20 mouse cellular contexts compared by ENCODE assay signal in the genomic region with DNA sequence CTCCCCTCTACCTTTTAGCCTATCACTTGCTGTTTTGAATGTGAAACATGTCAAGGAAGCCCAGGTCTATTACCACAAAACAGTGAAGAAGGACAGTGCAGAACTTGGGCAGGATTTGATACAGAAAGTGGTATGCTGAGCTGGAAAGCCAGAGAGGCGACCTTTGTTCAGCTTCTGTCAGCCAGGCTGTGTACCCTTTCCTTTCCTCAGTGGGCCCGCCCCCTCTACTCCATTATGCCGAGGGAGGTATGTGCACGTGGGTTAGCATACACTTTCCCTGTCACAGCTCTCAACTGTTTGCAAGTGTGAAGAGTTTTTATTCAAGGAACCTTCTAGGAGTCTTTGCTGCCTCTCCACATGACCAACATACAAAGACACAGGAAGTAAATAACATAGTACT. TPM values are rescaled to one million over a fixed set of nuclear protein-coding genes. Genes with fewer than 3 reads are reported as not detected.
DNase-seq lines count a peak whose midpoint lies in the region; ATAC-seq lines count a peak whose summit lies in the region.
"Had no signal": no experiment of that assay in that cellular context is flagged by ENCODE, and none has a peak within 500 bp of the region (broad histone marks: within the 10 kb centered on the region; RNA-seq: fewer than 3 reads in every experiment).

No protein-coding gene starts in this region.

- no peak overlapping the region for H3K9ac ChIP-seq in kidney, embryonic 16.5 days (replicated peaks; ENCODE audit: low read length)
- no peak overlapping the region for H3K9ac ChIP-seq in liver, embryonic 12.5 days
- H3K9ac ChIP-seq: midbrain, embryonic 12.5 days had no signal

- H3K4me3 ChIP-seq in kidney, embryonic 16.5 days (ENCODE audit: low read length) = no peak overlapping the region
- no peak overlapping the region for H3K4me3 ChIP-seq in liver, embryonic 12.5 days
- H3K4me3 ChIP-seq: hindbrain, embryonic 10.5 days; midbrain, embryonic 12.5 days; myocyte had no signal

- WGBS in kidney, embryonic 16.5 days = 56% methylated on average over 4 of the region's 4 CpGs
- WGBS in liver, embryonic 12.5 days (ENCODE audit: insufficient replicate concordance) = 34% methylated on average over 4 of the region's 4 CpGs

- H3K4me2 ChIP-seq in kidney, embryonic 16.5 days (replicated peaks; ENCODE audit: low read depth, low read length) = no peak overlapping the region
- no peak overlapping the region for H3K4me2 ChIP-seq in liver, embryonic 12.5 days
- H3K4me2 ChIP-seq: heart, embryonic 11.5 days; midbrain, embryonic 12.5 days had no signal

- H3K9me3 ChIP-seq in kidney, embryonic 16.5 days (ENCODE audit: low read length) = no peaks in the 10 kb centered on the region
- H3K9me3 ChIP-seq in liver, embryonic 12.5 days (replicated peaks) = no peaks in the 10 kb centered on the region
- H3K9me3 ChIP-seq: hindbrain, embryonic 10.5 days; midbrain, embryonic 12.5 days had no signal

- peaks cover 33% of the 10 kb centered on the region for H3K4me1 ChIP-seq in kidney, embryonic 16.5 days (ENCODE audit: insufficient read depth, low read length)
- H3K4me1 ChIP-seq in liver, embryonic 12.5 days = peaks cover 23% of the 10 kb centered on the region

- peak; percentile 54 for DNase-seq in thymus, postnatal 4 days
- DNase-seq in thymus, postnatal 36 days = no peak
- peak; percentile 77 for DNase-seq in yolk sac, embryonic 10.5 days (ENCODE audit: low spot score)
- no peak for DNase-seq in spleen, adult 12 weeks (ENCODE audit: low spot score)
- DNase-seq in left cerebral cortex, postnatal 4 days = no peak
- no peak for DNase-seq in gastrocnemius, postnatal 25 days
- DNase-seq: adrenal gland, postnatal 36 days; cerebellum, adult 9-10 months; gastrocnemius, postnatal 14 days; lung, adult 2 months had no signal

- no peaks in the 10 kb centered on the region for H3K27me3 ChIP-seq in kidney, embryonic 16.5 days (ENCODE audit: insufficient read depth, low read length)
- H3K27me3 ChIP-seq in liver, embryonic 12.5 days (replicated peaks) = no peaks in the 10 kb centered on the region
- H3K27me3 ChIP-seq: midbrain, embryonic 12.5 days had no signal

- no peaks in the 10 kb centered on the region; the same call in 1 of the 2 replicates for H3K36me3 ChIP-seq in kidney, embryonic 16.5 days (ENCODE audit: insufficient read depth, low read length)
- no peaks in the 10 kb centered on the region for H3K36me3 ChIP-seq in liver, embryonic 12.5 days

- 0 out of 2 replicates have a peak overlapping the region, but pooled peaks have one; percentile 21 for H3K27ac ChIP-seq in kidney, embryonic 16.5 days (ENCODE audit: low read length)
- peak overlapping the region; percentile 60 for H3K27ac ChIP-seq in liver, embryonic 12.5 days
- H3K27ac ChIP-seq: hindbrain, embryonic 10.5 days; macrophage; midbrain, embryonic 12.5 days had no signal

- intact Hi-C loops in left cerebral cortex, postnatal 4 days (cut with DNase I) = no loop called here

- no peak for ATAC-seq in kidney, embryonic 16.5 days (ENCODE audit: low FRiP score, low TSS enrichment)
- ATAC-seq in liver, embryonic 12.5 days = no peak
- ATAC-seq: CD4-positive, CD25-positive, alpha-beta regulatory T cell, adult 4 months; forebrain, embryonic 14.5 days had no signal

RNA-seq across cellular contexts. Expression of a gene that starts 6.0 kb away (rescaled TPM):
- 38.4 and 40.1 TPM in 2 replicates for polyA plus RNA-seq in kidney, embryonic 16.5 days (2015; fragmentation: Nextera tagmentation; extraction: Ambion mirVana)
- 4.8 and 5.3 TPM in 2 replicates for polyA plus RNA-seq in liver, embryonic 12.5 days (2016; fragmentation: Nextera tagmentation; extraction: Ambion mirVana)
- 10 to 100 TPM; 28.9 to 35.8 TPM for total RNA-seq in left cerebral cortex, postnatal 4 days (2021)
- 1 to 10 TPM; 5.3 to 7.6 TPM for total RNA-seq in gastrocnemius, postnatal 25 days (2021)

RNA-seq across cellular contexts. Expression of a gene that starts 6.1 kb away (rescaled TPM):
- polyA plus RNA-seq in kidney, embryonic 16.5 days (2015; fragmentation: Nextera tagmentation; extraction: Ambion mirVana) = 18.6 and 22.0 TPM in 2 replicates
- 14.5 and 16.2 TPM in 2 replicates for polyA plus RNA-seq in liver, embryonic 12.5 days (2016; fragmentation: Nextera tagmentation; extraction: Ambion mirVana)
- total RNA-seq in left cerebral cortex, postnatal 4 days (2021) = 1 to 10 TPM; 6.4 to 7.1 TPM
- under 1 TPM; 0.82 to 0.94 TPM for total RNA-seq in gastrocnemius, postnatal 25 days (2021)

RNA-seq across cellular contexts. Expression of a gene that starts 21.0 kb away (rescaled TPM):
- 2.3 and 2.8 TPM in 2 replicates for polyA plus RNA-seq in kidney, embryonic 16.5 days (2015; fragmentation: Nextera tagmentation; extraction: Ambion mirVana)
- 0.25 and 0.26 TPM in 2 replicates for polyA plus RNA-seq in liver, embryonic 12.5 days (2016; fragmentation: Nextera tagmentation; extraction: Ambion mirVana)
- 1 to 10 TPM; 3.0 to 3.6 TPM for total RNA-seq in left cerebral cortex, postnatal 4 days (2021)
- under 1 TPM in 1 of 2 experiments, not detected in 1; 0.24 TPM for total RNA-seq in gastrocnemius, postnatal 25 days (2021)
- total RNA-seq: MEL had no signal
- polyA plus RNA-seq: myocyte had no signal

RNA-seq across cellular contexts. Expression of a gene that starts 50.7 kb away (rescaled TPM):
- 1,760 and 1,914 TPM in 2 replicates for polyA plus RNA-seq in kidney, embryonic 16.5 days (2015; fragmentation: Nextera tagmentation; extraction: Ambion mirVana)
- polyA plus RNA-seq in liver, embryonic 12.5 days (2016; fragmentation: Nextera tagmentation; extraction: Ambion mirVana) = 1,876 and 1,897 TPM in 2 replicates
- 100 to 1,000 TPM; 842 to 903 TPM for total RNA-seq in left cerebral cortex, postnatal 4 days (2021)
- total RNA-seq in gastrocnemius, postnatal 25 days (2021) = 100 to 1,000 TPM; 536 to 577 TPM

Comparison
In these comparisons a context has a peak if more than half of its experiments do, and no peak if none do; other contexts are left out.
1. DNase-seq: peak in thymus, postnatal 4 days (single experiment) and yolk sac, embryonic 10.5 days (single experiment); none in thymus, postnatal 36 days (0 of 2), spleen, adult 12 weeks (single experiment), left cerebral cortex, postnatal 4 days (single experiment) and gastrocnemius, postnatal 25 days (single experiment).